Mouse (Mus musculus) olfactory bulb, adult 2 months (tissue): Measurements from ENCODE around the gene Snrpg.

ENCODE experiments used
- CTCF ChIP-seq: fragments of 200-500 bp; IDR thresholded peaks from 2 replicates; pipeline ENCODE4 v1.5.1; 2012; ENCODE audit warnings: low read depth, mild to moderate bottlenecking, low read length, moderate library complexity; ENCODE audit not compliant: insufficient read depth
- POLR2A ChIP-seq: fragments of 200-500 bp; IDR thresholded peaks from 2 replicates; pipeline ENCODE4 v1.6.1; 2012; ENCODE audit warnings: mild to moderate bottlenecking, low read depth, low read length, moderate library complexity; ENCODE audit not compliant: insufficient read depth

DNA sequence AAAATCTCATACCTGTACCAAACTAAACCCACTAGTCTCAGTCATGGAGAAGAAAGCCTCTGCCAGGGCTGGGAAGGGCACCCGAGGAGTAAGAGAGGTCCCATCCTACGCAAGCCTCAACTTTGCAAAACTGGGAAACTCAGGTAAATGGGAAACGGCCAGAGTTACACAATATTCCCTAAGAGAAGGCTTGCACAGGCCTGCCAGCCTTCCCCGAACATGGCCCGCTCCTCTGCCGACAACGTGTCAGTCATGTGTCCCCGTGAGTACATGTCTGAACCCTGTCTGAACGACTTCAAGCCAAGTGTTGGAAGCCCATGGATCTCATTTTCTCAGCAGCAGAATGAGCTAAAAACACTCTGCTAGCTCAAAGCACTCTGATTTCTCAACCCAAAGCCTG, 23.9 kb downstream of the Snrpg start:
- TF ChIP-seq CTCF (no peak), POLR2A (no peak)
